Mouse (Mus musculus): ENCODE results near the gene Mfsd12.

The Mfsd12 gene

DNA sequence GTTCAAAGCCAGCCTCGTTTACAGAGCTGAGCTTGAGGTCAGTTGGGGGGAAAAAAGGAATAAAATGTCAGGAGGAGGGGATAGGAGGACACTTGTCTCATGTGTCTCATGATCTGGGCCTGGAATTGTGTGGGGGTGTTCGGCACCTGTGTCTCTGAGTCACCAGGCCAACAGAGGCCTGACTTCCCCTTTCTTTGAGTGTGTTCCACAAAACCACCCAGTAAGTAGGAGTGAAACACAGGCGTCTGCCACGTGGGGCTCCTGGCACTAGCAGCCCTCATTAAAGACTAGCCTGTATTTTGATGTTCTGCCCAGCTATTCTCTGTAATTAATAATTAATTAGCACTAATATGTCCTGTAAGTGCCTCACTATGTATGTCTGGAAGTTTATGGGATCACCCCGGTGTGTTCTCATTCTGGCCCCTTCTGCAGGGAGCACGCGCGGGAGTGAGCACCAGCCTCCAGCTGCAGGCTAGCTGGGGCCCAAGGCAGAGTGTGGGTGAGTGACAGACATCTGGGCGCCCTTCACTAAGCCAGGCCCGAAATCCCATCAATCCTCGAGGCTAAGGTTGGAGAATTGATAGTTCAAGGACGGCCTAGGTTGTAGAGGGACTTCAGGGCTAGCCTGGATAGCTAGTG lies 820 bp upstream of the Mfsd12 start:
- DNase-seq (ENCODE audit: low spot score): peak; percentile 50

DNA sequence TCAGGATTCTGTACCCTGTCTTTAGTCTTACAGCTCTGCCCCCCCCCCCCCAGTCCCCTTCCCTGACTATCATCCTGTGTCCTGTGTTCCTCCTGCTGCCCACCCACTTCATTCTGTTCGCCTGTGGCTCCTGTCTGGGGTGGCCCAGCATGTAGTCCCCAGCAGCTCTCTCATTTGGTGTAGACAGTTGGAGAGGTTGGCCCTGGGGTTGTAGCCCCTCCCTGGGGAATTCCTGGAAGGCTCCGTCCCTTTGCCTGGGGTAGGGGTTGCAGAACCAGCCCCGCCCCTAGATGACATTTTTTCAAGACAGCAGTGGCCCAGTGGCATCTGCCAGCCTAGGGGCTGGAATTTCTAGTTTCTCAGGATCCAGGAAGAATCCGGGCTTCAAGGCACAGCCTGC lies 918 bp downstream of the Mfsd12 start:
- no peak for DNase-seq (ENCODE audit: low spot score)

DNA sequence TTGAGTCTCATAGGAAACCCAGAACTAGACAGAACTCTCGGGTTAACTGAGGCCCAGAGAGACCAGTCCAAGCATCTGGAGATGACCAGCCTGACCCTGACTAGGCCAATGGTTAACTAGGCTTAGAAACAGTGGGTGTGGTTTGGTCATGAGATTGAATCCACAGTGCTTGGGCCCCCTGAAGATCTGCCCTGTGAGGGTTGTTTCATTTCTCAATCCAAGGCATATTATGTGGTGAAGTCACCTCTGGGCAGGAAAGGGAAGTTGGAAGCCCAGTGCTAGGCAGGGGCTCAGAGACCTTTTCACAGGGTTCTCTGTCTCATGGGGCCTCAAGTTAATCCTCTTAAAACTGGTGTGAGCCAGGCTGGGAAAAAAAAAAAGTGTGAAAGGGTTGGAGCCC lies 1.6 kb downstream of the Mfsd12 start:
- no peak for DNase-seq (ENCODE audit: low spot score)

DNA sequence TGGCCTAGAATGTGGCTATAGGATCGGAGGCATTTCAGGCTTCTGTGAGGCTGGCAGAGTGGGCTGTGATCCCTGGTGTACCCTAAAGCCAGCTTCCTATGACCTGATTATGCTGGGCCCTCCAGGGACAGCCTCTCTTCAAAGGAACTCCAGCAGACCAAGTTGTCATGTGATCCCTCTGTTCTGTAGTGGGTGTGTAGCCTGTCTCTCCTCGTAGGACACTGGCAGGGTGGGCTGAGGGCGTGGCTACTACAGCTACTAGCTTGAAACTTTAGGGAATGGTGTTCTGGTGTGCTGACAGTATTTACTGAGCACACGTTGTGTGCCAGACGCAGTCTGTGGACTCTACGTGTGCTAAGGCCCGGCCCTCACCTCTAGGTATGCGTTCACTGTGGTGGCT lies 3.4 kb downstream of the Mfsd12 start:
- DNase-seq (ENCODE audit: low spot score): no peak

DNA sequence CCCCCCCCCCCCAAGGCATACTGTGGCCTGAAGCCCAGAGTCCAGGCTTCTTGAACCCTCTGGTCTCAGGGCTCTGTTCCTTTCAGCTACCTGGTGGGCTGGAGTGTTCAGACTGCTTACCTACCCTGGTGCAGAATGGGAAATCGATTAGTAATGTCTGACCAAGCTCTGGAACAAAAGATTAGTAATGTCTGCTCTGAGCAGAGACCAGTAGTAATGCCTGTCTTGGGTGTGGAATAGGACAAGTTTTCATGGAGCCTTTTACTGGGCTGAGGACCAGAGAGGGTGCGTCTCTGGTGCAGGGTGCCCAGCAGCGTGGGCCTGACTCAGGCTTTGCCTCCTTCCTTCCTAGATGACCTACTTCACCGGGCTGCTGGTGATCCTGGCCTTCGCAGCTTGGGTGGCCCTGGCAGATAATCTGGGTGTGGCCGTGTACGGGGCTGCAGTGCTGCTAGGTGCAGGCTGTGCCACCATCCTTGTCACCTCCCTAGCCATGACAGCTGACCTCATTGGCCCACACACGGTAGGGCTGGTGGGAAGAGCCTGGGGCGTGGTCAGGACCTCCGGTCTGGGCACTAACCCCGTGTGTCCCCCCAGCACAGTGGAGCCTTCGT lies 5.2 kb downstream of the Mfsd12 start:
- DNase-seq (ENCODE audit: low spot score): no peak

DNA sequence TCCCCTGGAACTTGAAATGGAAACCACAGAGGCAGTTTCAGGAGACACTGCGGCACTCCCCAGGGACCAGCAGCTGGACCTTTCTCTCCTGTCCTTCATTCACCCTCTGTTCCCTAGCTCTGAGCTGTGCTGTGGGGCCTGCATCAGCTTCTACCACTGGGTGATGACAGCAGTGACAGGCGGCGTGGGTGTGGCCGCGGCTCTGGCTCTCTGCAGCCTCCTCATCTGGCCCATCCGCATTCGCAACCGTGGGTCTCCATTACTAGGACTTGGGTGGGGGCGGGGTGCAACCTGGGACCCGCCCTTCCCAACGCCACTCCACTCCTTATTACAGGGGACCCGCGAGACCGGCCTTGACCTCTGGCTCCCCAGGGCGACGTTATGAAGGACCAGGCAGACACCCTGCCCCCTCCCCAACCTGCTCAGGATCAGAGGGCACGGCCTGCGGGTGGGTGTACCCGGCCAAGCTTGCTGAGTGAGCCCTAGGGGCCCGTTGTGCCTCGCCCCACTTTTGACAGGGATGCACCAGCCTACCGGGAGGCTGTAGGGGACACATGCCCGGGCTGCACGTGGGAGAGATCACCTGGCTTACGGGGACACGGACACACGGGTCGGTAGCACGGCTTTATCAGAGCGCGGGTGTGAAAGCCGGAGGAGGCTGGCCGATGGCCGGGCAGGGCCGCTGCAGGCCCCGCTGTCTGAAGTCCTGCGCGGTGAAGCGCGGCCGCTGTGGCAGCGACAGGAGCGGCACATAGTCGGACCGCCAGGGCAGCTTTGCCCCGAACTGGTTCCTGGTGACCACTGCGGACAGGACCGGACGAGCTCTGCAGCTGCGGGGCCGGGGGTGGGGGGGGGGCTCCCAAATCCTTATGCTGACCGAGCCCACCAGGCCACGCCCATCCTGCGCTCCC lies 6.4 kb downstream of the Mfsd12 start:
- no peak for DNase-seq (ENCODE audit: low spot score)

DNA sequence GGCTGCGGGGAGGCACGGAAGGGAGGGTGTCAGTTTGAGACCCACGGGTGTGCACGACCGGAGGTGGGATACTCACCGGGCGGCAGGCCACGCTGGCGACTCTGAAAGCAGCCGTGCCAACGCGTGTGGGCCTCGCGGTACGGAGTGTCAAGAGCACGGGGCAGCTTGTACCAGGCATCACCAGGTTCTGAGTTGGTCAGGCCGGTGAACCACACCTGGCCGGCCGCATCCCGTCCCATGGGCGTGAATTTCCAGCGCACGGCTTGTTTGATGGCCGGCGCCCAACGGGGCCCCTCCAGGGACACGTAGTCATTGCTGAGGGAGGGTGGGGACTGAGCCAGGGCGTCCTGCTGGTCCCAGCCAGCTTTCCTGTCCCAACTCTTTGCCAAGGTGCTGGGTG lies 7.4 kb downstream of the Mfsd12 start:
- DNase-seq (ENCODE audit: low spot score): no peak

DNA sequence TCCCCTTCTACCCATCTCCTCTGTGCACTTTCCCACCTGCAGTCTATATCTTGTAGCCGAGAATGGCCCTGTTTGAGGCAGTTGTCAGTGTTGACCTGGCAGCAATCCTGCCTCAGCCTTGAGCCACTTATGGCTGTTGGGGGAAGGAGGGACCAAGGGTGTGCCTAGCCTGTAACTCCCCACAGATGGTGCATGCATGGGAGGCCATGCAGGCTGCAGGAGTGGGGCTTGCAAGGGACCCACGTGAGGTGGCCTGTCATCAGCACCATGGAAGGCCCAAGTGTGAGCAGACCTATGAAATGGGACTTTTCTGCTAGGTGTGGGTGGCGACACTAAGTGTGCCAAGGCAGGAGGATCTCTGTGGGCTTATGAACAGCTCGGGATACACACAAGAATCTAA lies 7.8 kb downstream of the Mfsd12 start:
- no peak for DNase-seq (ENCODE audit: low spot score)

DNA sequence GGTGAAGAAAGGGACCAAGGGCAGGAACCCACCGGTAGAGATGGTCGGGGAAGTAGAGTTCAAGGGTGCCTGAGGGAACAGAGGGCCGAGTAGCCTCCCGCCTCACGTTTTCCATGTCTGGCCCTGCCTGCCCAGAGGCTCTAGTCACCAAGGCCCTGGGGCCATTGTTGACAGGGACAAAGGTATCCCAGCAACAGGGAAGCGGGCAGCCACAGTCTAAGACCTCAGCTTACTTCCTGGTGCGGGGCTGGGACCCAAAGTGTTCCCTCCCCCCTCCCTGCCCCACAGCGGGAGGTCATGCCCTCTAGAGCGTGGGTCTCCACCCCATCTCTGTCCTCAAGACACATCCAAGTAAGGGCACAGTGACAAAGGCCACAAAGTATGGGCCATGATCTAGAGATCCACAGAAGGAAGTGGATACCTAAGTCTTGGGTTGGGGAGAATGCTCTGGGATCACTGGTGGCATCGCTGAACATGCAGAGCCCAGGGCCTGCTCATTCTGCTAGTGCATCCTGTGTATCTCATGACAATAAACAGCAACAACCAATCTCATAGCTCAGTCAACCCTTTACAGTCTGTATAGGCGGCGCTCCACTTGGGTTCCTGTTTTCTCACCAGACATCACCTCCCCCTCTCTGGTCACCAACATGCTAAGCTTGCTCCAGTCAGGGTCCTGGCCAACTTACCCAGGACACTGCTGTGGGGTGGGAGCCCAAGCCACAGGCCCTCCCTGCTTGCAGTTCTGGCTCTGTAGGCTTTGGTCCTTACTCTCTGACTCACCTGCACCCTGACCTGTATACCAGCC lies 8.6 kb downstream of the Mfsd12 start, which contains the start of gene 4930404N11Rik:
4930404N11Rik (minus strand) TSS at position 145 of the 805 bp plus-strand sequence.
- no peak for DNase-seq (ENCODE audit: low spot score)

DNA sequence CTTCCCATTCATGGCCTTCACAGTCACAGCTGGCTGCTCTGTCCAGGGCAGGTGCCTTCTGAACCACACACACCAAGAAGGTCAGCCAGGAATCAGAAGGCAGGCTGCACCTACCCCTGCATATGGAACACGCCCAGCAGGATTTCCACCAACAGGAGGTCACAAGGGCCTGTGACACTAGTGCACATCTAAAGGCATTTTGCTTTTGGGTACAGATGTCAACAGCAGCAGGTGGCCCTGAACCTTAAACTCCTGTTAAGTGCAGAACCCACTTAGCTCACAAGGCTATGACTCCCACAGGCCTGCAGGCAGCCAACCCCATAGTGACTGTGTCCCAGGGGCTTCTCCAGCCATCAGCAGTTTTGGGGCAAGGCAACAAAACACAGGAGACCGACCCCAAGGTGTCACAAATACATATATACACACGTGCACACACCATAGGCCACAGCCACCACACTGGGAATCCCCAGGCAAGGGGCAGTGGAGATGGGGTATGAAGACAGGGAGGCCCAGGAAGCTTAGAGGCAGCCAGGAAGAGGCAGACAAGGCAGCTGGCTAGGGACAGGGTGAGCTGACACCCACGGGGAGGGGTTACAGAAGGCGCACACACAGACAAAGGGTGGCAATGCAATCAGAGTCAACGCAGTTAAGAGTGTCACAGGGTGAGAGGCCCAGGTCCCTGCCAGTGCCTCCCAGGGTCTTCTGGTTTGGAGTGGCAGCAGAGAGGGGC lies 9.4 kb downstream of the Mfsd12 start:
- DNase-seq (ENCODE audit: low spot score): no peak

DNA sequence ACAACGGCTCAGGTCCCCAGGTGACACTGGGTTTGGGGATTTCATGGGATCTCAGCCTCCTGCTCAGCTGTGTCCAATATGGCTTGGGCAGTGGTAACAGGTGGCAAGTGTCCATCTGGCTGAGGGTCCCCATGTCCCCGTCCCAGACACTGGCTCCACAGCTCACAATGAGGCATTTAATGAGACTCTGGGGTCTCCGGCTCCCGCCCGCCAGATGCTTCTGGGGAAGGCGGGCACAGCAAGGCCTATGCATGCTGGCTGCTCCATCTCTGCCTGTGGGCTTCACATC lies 9.9 kb downstream of the Mfsd12 start:
- DNase-seq (ENCODE audit: low spot score): no peak

DNA sequence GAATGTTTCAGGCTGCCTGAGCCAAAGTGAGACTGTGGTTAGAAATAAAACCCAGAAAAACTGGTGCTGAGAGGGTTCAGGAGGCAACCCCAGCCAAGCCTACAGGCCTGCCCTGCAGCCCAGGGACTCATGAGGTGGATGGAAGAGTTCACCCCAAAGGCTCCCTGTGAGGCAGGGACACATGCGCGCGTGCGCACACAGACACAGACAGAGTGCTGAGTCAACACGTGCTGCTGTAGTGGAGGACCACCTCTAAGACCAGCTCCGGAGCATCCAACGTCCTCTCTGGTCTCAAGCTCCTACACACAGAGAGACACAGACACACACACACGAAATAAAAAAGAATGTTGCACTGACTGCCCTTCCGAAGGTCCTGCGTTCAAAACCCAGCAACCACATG lies 18.0 kb downstream of the Mfsd12 start:
- DNase-seq (ENCODE audit: low spot score): no peak

DNA sequence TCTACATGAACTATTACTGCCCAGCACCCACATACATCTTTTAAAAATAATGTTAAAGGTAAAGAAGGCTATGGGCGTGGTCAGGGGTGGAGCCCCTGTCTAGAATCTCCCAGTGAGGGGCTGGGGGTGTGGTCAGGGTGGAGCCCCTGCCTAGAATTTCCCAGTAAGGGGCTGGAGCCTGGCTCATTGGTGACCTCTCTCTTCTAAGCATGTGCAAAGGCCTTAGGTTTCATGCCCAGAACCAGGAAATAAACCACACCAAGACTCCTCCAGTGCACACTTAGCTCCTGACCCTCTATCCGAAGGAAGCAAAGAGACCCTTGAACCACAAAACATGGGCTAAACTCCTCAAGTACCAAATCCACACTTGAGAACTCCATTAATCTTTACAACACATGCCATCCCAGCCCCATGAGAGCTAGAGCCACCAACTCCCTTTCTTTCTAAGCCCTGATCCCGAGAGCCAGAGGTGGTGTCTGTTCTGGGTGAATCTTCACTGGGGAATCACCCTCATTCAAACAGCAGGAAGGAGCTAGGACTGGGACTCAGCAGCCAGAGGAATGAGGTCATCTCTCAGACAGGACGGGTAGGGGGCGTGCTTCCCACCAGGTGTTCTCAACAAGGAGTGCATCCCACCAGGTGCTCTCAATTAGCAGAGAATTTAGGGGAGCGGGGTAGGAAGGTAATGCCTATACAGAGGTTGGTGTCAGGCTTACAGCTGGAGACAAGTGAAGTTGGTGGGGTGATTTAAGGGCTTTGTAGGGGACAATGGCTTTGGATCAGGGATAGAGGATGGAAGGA lies 19.5 kb downstream of the Mfsd12 start:
- no peak for DNase-seq (ENCODE audit: low spot score)

DNA sequence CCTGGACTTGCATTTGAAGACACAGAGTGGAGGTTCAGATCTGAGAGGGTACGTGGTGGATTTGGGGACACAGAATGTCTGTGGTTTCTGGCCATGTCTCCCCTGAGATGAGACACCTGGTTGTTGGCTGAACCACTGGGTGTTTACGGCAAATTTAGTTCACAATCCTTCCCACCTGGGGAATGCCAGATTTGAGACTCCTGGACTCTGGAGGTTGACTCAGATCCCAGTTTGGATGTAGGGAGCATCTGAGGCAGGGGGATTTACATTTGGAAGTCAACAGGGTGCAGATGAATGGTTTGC lies 20.0 kb downstream of the Mfsd12 start:
- no peak for DNase-seq (ENCODE audit: low spot score)

DNA sequence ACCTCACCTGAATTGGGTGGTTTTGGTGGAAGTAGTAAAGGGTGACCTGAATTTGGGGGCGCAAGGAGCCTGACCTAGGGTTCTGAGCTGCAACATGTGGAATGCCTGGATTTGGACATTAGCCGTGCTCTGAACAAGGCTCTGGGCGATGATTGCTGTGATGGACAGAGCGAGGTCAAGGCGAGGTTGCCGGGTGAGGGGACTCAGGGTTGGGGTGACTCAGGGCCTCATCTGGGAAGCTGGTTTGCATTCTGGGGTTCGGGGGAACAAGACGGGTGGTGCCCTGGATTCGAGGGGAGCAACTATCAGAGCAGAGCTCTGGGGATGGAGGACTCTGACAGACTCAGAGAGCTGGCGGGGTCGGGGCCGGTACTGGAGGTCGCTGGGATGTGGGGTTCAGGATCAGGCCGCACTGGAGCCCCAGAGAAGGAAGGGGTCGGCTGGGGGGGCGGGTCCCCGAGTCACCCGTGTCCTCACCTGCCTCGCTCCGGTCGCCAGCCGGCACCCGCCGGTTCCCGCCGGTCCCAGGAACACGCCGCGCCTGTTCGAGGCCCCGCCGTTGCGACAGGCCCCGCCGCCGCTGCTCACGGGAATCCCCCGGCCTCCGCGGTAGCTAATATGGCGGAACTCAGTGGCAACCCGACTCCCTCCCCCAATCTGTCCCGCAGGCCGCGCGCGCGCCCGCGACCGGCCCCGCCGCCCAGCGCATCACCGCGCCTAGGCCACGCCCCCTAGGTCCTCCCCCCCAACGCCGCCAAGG lies 20.7 kb downstream of the Mfsd12 start, which contains the start of gene Fzr1:
Fzr1 (minus strand) TSS at position 724 of the 760 bp plus-strand sequence.
- DNase-seq (ENCODE audit: low spot score): no peak

DNA sequence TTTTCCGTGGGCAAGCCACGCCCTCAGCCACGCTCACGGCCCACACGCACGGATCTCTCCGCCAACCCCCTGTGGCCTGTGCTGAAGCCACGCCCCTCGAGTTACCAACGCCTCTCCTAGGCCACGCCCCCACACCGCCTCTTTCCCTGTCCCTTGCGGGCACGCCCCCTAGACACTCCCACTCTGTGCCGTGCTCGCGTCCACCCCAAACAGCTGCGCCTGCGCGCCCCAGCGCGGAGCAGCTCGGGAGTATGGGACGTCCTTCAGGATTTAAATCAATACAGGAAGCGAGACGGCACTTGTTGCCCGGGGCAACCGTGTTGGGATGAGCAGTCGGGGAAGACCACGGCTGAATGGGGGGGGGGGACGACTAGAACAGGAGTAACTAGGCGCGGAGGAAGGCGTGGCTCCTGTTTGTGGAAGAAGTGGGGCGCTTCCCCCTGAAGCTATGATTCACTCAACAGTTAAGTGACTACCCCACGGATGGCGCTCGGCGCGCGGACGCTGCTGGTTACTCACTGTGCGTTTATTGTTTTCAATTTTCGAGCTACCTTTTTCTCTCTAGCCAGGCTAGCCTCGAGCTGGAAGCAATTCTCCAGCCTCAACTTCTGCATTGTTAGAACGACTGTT lies 21.4 kb downstream of the Mfsd12 start:
- peak; percentile 100 for DNase-seq (ENCODE audit: low spot score)

DNA sequence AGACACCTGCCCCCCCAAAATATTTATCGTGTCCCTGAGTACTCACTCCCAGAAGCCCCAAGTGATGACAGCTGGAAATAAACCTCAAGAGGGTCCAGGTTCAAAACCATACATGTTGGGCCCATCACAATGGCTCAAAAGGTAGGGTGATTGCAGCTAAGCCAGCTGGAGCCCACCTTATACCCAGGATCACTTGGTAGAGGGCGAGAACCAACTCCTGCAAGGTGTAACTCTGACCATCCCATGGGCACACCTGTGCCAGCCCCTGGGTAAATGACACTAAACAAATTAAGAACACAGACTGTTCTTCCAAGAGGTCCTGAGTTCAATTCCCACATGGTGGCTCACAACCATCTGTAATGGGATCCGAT lies 21.9 kb downstream of the Mfsd12 start:
- no peak for DNase-seq (ENCODE audit: low spot score)

DNA sequence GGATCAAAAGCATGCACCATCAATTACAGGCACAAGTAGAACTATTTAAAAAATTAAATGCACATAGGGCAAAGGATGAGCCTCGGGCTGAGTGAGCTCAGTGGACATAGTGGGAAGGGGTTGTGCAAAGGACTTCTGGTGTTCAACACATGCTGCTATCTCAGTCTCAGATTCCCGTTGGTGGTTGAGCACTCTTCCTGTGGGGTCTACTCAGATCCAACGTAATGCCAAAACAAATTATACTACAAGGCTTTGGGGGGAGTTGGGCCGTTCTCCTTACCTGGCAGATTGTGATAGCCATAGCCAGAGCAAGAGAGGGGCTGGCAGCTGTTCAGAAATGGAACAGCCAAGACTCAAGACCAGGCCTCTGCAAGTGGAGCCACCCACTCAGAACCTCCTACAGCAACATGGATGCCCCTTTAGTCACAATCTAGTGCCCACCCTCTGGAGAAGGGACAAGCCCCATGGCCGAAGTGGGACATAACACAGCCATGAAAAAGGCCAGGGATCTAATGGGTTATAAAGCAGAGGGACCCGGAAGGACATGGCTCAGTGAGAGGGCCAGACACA lies 22.6 kb downstream of the Mfsd12 start:
- DNase-seq (ENCODE audit: low spot score): no peak

DNA sequence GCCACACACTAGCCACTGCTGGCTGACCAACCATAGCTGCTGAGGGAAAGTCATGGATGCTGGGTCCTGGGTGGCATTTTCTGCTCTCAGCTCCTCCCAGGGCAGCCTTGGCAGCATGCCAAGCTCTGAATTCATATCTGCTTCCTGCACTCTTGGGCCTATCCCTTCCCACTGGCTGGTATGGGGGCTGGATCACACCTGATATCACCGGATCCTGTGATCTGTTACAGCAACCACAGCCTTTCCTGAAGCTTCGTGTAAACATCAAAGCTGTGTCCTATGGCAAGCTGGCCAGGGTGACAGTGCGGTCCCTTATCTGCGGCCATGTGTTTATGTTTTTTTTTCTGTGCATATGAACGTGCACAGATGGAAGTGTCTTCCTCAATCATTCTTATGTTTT lies 24.7 kb downstream of the Mfsd12 start:
- peak; percentile 64 for DNase-seq (ENCODE audit: low spot score)
